Mouse (Mus musculus) MEL (cell line): Measurements from ENCODE around the gene Gpr37l1.

Experiments
- BHLHE40 ChIP-seq: IDR thresholded peaks from 2 replicates; pipeline ENCODE4 v1.6.1; 2012; ENCODE audit warnings: low read depth, mild to moderate bottlenecking, inconsistent platforms, low read length, improper control_type of control experiment, borderline replicate concordance
- CTCF ChIP-seq, 3 experiments: IDR thresholded peaks in 2 of 3; conservative IDR thresholded peaks in 1 of 3; 2 replicates each; pipeline ENCODE4 v1.5.1; 2011 to 2012; ENCODE audit warnings: low read length in 3 of 3, low read depth in 2 of 3, mild to moderate bottlenecking in 2 of 3, improper control_type of control experiment in 1 of 3, inconsistent platforms in 1 of 3, mixed read lengths in 1 of 3, moderate library complexity in 1 of 3; ENCODE audit not compliant: control insufficient read depth in 1 of 3, insufficient read depth in 1 of 3, poor library complexity in 1 of 3, severe bottlenecking in 1 of 3
- EP300 ChIP-seq, 2 experiments: IDR thresholded peaks; 2 replicates each; pipeline ENCODE4 v1.6.1; 2011; ENCODE audit warnings: improper control_type of control experiment in 2 of 2, low read length in 2 of 2, low read depth in 1 of 2, mild to moderate bottlenecking in 1 of 2
- MAX ChIP-seq: IDR thresholded peaks from 2 replicates; pipeline ENCODE4 v1.6.1; 2011; ENCODE audit warnings: low read length, improper control_type of control experiment
- MEF2A ChIP-seq: IDR thresholded peaks from 2 replicates; pipeline ENCODE4 v1.6.1; 2014; ENCODE audit warnings: low read depth, mild to moderate bottlenecking, inconsistent platforms, low read length, improper control_type of control experiment; ENCODE audit not compliant: poor library complexity, insufficient replicate concordance, severe bottlenecking; ENCODE audit errors: extremely low read depth
- MXI1 ChIP-seq: IDR thresholded peaks from 2 replicates; pipeline ENCODE4 v1.6.1; 2011; ENCODE audit warnings: mild to moderate bottlenecking, low read depth, low read length, improper control_type of control experiment
- POLR2A ChIP-seq, 2 experiments: IDR thresholded peaks; 2 replicates each; pipeline ENCODE4 v1.6.1; 2011 to 2012; ENCODE audit warnings: low read length in 2 of 2, mild to moderate bottlenecking in 2 of 2, control low read depth in 1 of 2, improper control_type of control experiment in 1 of 2, low read depth in 1 of 2, moderate library complexity in 1 of 2; ENCODE audit not compliant: control insufficient read depth in 1 of 2, insufficient read depth in 1 of 2, poor library complexity in 1 of 2
- POLR2AphosphoS2 ChIP-seq: IDR thresholded peaks from 2 replicates; pipeline ENCODE4 v1.6.1; 2011; ENCODE audit warnings: low read length, improper control_type of control experiment
- RAD21 ChIP-seq: IDR thresholded peaks from 2 replicates; pipeline ENCODE4 v1.6.1; 2011; ENCODE audit warnings: mild to moderate bottlenecking, low read depth, low read length, improper control_type of control experiment
- RCOR1 ChIP-seq: IDR thresholded peaks from 2 replicates; pipeline ENCODE4 v1.6.1; 2012; ENCODE audit warnings: low read depth, mild to moderate bottlenecking, inconsistent platforms, low read length, improper control_type of control experiment
- SMC3 ChIP-seq: IDR thresholded peaks from 2 replicates; pipeline ENCODE4 v1.6.1; 2011; ENCODE audit warnings: low read depth, low read length, improper control_type of control experiment
- ZC3H11A ChIP-seq: IDR thresholded peaks from 2 replicates; pipeline ENCODE4 v1.6.1; 2012; ENCODE audit warnings: low read depth, mild to moderate bottlenecking, inconsistent platforms, low read length, improper control_type of control experiment
- ZNF384 ChIP-seq: IDR thresholded peaks from 2 replicates; pipeline ENCODE4 v1.6.1; 2012; ENCODE audit warnings: low read depth, mild to moderate bottlenecking, inconsistent platforms, low read length, improper control_type of control experiment

- TF ChIP-seq EP300 (IDR thresholded peaks at IDR 0.05; ENCODE audit: low read depth in 1 of 2, low read length in 2 of 2) (no peak), CTCF (IDR thresholded peaks at IDR 0.05 in 2 of 3, conservative IDR thresholded peaks at IDR 0.05 in 1 of 3; ENCODE audit: control insufficient read depth in 1 of 3, insufficient read depth in 1 of 3, low read depth in 2 of 3, low read length in 3 of 3, poor library complexity in 1 of 3, severe bottlenecking in 1 of 3) (no peak), RAD21 (no peak), POLR2A (IDR thresholded peaks at IDR 0.05; ENCODE audit: control insufficient read depth in 1 of 2, insufficient read depth in 1 of 2, low read depth in 1 of 2, low read length in 2 of 2, poor library complexity in 1 of 2) (no peak), MXI1 (no peak), BHLHE40 (no peak), ZC3H11A (no peak), RCOR1 (no peak), POLR2AphosphoS2 (no peak), ZNF384 (no peak), SMC3 (no peak), MEF2A (no peak), MAX (no peak)
Measured at GRCm38 (mm10) chr1:135126443-135127027, 40.9 kb downstream of the Gpr37l1 start.
